Mouse (Mus musculus) heart, postnatal 0 days (tissue): ENCODE measurements around the gene Kcnip4. TPM values are rescaled to one million over a fixed set of nuclear protein-coding genes. Genes with fewer than 3 reads are reported as not detected.
A peak's percentile ranks its signal among the peaks of the same experiment; 100 is the strongest.

Experiments
- ATAC-seq: fragments of 200-750 bp; cut with Nextera tagmentation; 2 replicates; pipeline ENCODE4 v1.8.0; 2017; ENCODE audit warnings: low read depth, moderate number of reproducible peaks, moderate library complexity; ENCODE audit not compliant: insufficient read depth
- DNase-seq: peaks from one replicate; pipeline ENCODE4 v3.0.0-alpha.2; 2016; ENCODE audit warnings: low spot score
- H3K27ac ChIP-seq: fragments of 300-500 bp; sonication (generic); 2 replicates; pipeline ENCODE4 v1.5.1; 2014; ENCODE audit warnings: low read depth, mild to moderate bottlenecking
- H3K27me3 ChIP-seq: fragments of 300-500 bp; sonication (generic); 2 replicates; pipeline ENCODE4 v1.6.1; 2014; ENCODE audit warnings: low read length, mixed read lengths; ENCODE audit not compliant: control insufficient read depth, insufficient read depth
- H3K36me3 ChIP-seq: fragments of 300-500 bp; sonication (generic); replicated peaks from 2 replicates; pipeline ENCODE4 v1.6.1; 2014; ENCODE audit warnings: low read length, mixed read lengths; ENCODE audit not compliant: control insufficient read depth, insufficient read depth
- H3K4me1 ChIP-seq: fragments of 300-500 bp; sonication (generic); 2 replicates; pipeline ENCODE4 v1.6.1; 2014; ENCODE audit warnings: antibody characterized with exemption; ENCODE audit not compliant: control insufficient read depth, insufficient read depth
- H3K4me2 ChIP-seq: fragments of 300-500 bp; sonication (generic); 2 replicates; pipeline ENCODE4 v1.6.1; 2014; ENCODE audit warnings: low read depth, mild to moderate bottlenecking, low read length, moderate library complexity
- H3K4me3 ChIP-seq: fragments of 300-500 bp; sonication (generic); 2 replicates; pipeline ENCODE4 v1.5.1; 2014; ENCODE audit warnings: low read depth, low read length
- H3K9ac ChIP-seq: fragments of 300-500 bp; sonication (generic); replicated peaks from 2 replicates; pipeline ENCODE4 v1.6.1; 2014; ENCODE audit warnings: low read depth, low read length, mixed read lengths
- H3K9me3 ChIP-seq: fragments of 300-500 bp; sonication (generic); replicated peaks from 2 replicates; pipeline ENCODE4 v1.6.1; 2016; ENCODE audit warnings: low read length; ENCODE audit not compliant: control insufficient read depth
- CTCF ChIP-seq: IDR thresholded peaks from 2 replicates; pipeline ENCODE4 v1.5.1; 2016; ENCODE audit warnings: antibody characterized with exemption, control low read depth, low read depth
- EP300 ChIP-seq: IDR thresholded peaks from 2 replicates; pipeline ENCODE4 v1.6.1; 2016; ENCODE audit warnings: antibody characterized with exemption, low read depth
- WGBS: fragments of 180-500 bp; shearing (Covaris S2); extraction: QIAGEN DNeasy Blood & Tissue Kit; methylation state at CpG from one replicate; pipeline ENCODE4 v1.1.7; 2014; 5-methylcytosine and 5-hydroxymethylcytosine counted together
- polyA plus RNA-seq: library from polyadenylated mRNA; unstranded; fragments of >200 nt; fragmentation: Nextera tagmentation; extraction: Ambion mirVana; gene quantifications from 2 replicates; pipeline ENCODE4 v1.2.1, GENCODE M21; 2015
- total RNA-seq: library from RNA; depleted of rRNA; stranded (reverse); fragments of >200 nt; gene quantifications from 2 replicates; pipeline ENCODE4 v1.2.3, GENCODE M21; 2014; ENCODE audit warnings: low replicate concordance

The Kcnip4 gene
- total and polyA plus RNA-seq, 2 experiments from 2014 or later, result 0.11 TPM; not detected in 1

GRCm38 (mm10) chr5:49470738-49471137 lies 54.0 kb downstream of the Kcnip4 start:
- Histone ChIP-seq H3K9ac (no peak overlapping the region), H3K27me3 (no peaks in the 10 kb centered on the region), H3K36me3 (no peaks in the 10 kb centered on the region), H3K4me1 (no peaks in the 10 kb centered on the region), H3K4me2 (no peak overlapping the region), H3K27ac (no peak overlapping the region), H3K9me3 (no peaks in the 10 kb centered on the region), H3K4me3 (no peak overlapping the region)
- ATAC-seq (no peak), DNase-seq (no peak)
- WGBS, result 74% methylated on average over 2 of the region's 2 CpGs
- TF ChIP-seq EP300, result no peak
- no peak for TF ChIP-seq CTCF

GRCm38 (mm10) chr5:49460643-49461276 lies 63.9 kb downstream of the Kcnip4 start:
- TF ChIP-seq CTCF (no peak), EP300 (no peak)
- DNase-seq (no peak), ATAC-seq (no peak)
- Histone ChIP-seq H3K4me2 (no peak overlapping the region), H3K36me3 (no peaks in the 10 kb centered on the region), H3K4me3 (no peak overlapping the region), H3K4me1 (no peaks in the 10 kb centered on the region), H3K27ac (no peak overlapping the region), H3K9me3 (no peaks in the 10 kb centered on the region), H3K9ac (no peak overlapping the region), H3K27me3 (no peaks in the 10 kb centered on the region)
- WGBS, result 82% methylated on average over 6 of the region's 6 CpGs

DNA sequence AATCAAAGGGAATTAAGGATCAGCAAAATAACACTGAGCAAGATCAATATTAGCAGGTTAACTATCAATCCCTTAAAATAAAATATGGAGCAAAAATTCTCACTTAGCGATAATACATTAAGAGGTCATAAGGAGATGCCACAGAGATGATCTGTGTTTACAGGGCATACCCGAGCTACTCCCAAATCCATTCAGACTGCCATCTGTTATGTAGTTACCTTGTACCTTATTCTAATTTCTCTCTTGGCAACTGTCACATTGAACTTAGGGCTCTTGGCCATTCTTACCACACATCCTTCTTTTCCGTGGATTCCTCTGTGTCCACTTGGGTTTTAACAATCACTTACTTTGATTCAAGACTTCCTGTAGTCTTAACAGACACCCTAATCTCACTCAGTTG lies 71.6 kb downstream of the Kcnip4 start:
- Histone ChIP-seq H3K4me1 (no peaks in the 10 kb centered on the region), H3K27me3 (no peaks in the 10 kb centered on the region), H3K27ac (no peak overlapping the region), H3K4me3 (no peak overlapping the region), H3K4me2 (no peak overlapping the region), H3K36me3 (no peaks in the 10 kb centered on the region), H3K9me3 (no peaks in the 10 kb centered on the region), H3K9ac (no peak overlapping the region)
- 66% methylated on average over 3 of the region's 3 CpGs for WGBS
- DNase-seq (no peak), ATAC-seq (no peak)
- TF ChIP-seq EP300, result no peak
- TF ChIP-seq CTCF, result no peak

- Histone ChIP-seq H3K9ac (no peak overlapping the region), H3K27ac (no peak overlapping the region), H3K4me3 (no peak overlapping the region), H3K27me3 (no peaks in the 10 kb centered on the region), H3K4me1 (no peaks in the 10 kb centered on the region), H3K4me2 (no peak overlapping the region), H3K36me3 (no peaks in the 10 kb centered on the region), H3K9me3 (no peaks in the 10 kb centered on the region)
- TF ChIP-seq EP300 (no peak), CTCF (no peak)
- DNase-seq (no peak), ATAC-seq (no peak)
Measured at GRCm38 (mm10) chr5:49451295-49451694, 73.4 kb downstream of the Kcnip4 start.

- Histone ChIP-seq H3K9me3 (no peaks in the 10 kb centered on the region), H3K36me3 (no peaks in the 10 kb centered on the region), H3K4me3 (no peak overlapping the region), H3K4me1 (no peaks in the 10 kb centered on the region), H3K27me3 (no peaks in the 10 kb centered on the region), H3K4me2 (no peak overlapping the region), H3K27ac (no peak overlapping the region), H3K9ac (no peak overlapping the region)
- no peak for ATAC-seq
- TF ChIP-seq CTCF, result no peak
- 45% methylated on average over 3 of the region's 3 CpGs for WGBS
- no peak for DNase-seq
Measured at GRCm38 (mm10) chr5:49450876-49451275, 73.8 kb downstream of the Kcnip4 start.

- peak; percentile 27; the same call in 1 of the 2 replicates for ATAC-seq
Measured at GRCm38 (mm10) chr5:49437236-49437635, 87.5 kb downstream of the Kcnip4 start.

More at GRCm38 (mm10) chr5:49437236-49437635, 87.5 kb downstream of the Kcnip4 start:
- Histone ChIP-seq H3K36me3 (no peaks in the 10 kb centered on the region), H3K9me3 (no peaks in the 10 kb centered on the region), H3K4me2 (no peak overlapping the region), H3K27me3 (no peaks in the 10 kb centered on the region), H3K4me3 (no peak overlapping the region), H3K27ac (no peak overlapping the region), H3K9ac (no peak overlapping the region), H3K4me1 (no peaks in the 10 kb centered on the region)
- no peak for TF ChIP-seq EP300
- TF ChIP-seq CTCF, result no peak
- DNase-seq, result peak; percentile 20
- 15% methylated on average over 2 of the region's 2 CpGs for WGBS
